Mouse (Mus musculus) forebrain, embryonic 16.5 days (tissue): ENCODE measurements at regions not wholly inside any gene's neighbourhood (a gene's known extent, or its start where the extent isn't known, plus 50 kb on each side); places are given as distances from the start of the nearest gene placed in this dataset.
A peak's percentile ranks its signal among the peaks of the same experiment; 100 is the strongest.

ENCODE experiments used
- ATAC-seq: fragments of 200-750 bp; cut with Nextera tagmentation; 2 replicates; pipeline ENCODE4 v1.8.0; 2017; ENCODE audit warnings: mild to moderate bottlenecking, moderate library complexity
- H3K27ac ChIP-seq: fragments of 300-500 bp; sonication (generic); 2 replicates; pipeline ENCODE4 v1.5.1; 2014; ENCODE audit warnings: low read length, control low read depth
- H3K27me3 ChIP-seq: fragments of 300-500 bp; sonication (generic); replicated peaks from 2 replicates; pipeline ENCODE4 v1.6.1; 2014; ENCODE audit warnings: low read length; ENCODE audit not compliant: control insufficient read depth, insufficient read depth
- H3K36me3 ChIP-seq: fragments of 300-500 bp; sonication (generic); 2 replicates; pipeline ENCODE4 v1.6.1; 2014; ENCODE audit not compliant: control insufficient read depth, insufficient read depth
- H3K4me1 ChIP-seq: fragments of 300-500 bp; sonication (generic); replicated peaks from 2 replicates; pipeline ENCODE4 v1.6.1; 2014; ENCODE audit warnings: low read length; ENCODE audit not compliant: control insufficient read depth, insufficient read depth
- H3K4me2 ChIP-seq: fragments of 300-500 bp; sonication (generic); 2 replicates; pipeline ENCODE4 v1.6.1; 2014; ENCODE audit warnings: mild to moderate bottlenecking, low read length, control low read depth
- H3K4me3 ChIP-seq: fragments of 300-500 bp; sonication (generic); replicated peaks from 2 replicates; pipeline ENCODE4 v1.5.1; 2014; ENCODE audit warnings: mild to moderate bottlenecking, low read length, control low read depth
- H3K9ac ChIP-seq: fragments of 300-500 bp; sonication (generic); replicated peaks from 2 replicates; pipeline ENCODE4 v1.6.1; 2014; ENCODE audit warnings: low read depth, low read length, control low read depth
- H3K9me3 ChIP-seq: fragments of 300-500 bp; sonication (generic); 2 replicates; pipeline ENCODE4 v1.6.1; 2016; ENCODE audit warnings: low read length; ENCODE audit not compliant: control insufficient read depth
- WGBS: fragments of 180-500 bp; shearing (Covaris S2); extraction: QIAGEN DNeasy Blood & Tissue Kit; methylation state at CpG from one replicate; pipeline ENCODE4 v1.1.7; 2014; 5-methylcytosine and 5-hydroxymethylcytosine counted together

- no peaks in the 10 kb centered on the region for H3K27me3 ChIP-seq
- peak overlapping the region; percentile 5; the same call in 1 of the 2 replicates for H3K27ac ChIP-seq
- ATAC-seq, result 0 out of 2 replicates have a peak, but pooled peaks have one; percentile 41
- H3K9me3 ChIP-seq, result no peaks in the 10 kb centered on the region
- H3K4me3 ChIP-seq, result no peak overlapping the region
- H3K9ac ChIP-seq, result no peak overlapping the region
- peaks cover under 1% of the 10 kb centered on the region; the same call in 1 of the 2 replicates for H3K4me1 ChIP-seq
- H3K36me3 ChIP-seq, result no peaks in the 10 kb centered on the region
- H3K4me2 ChIP-seq, result no peak overlapping the region
- WGBS, result 69% methylated on average over 3 of the region's 3 CpGs
Measured at GRCm38 (mm10) chr6:61073267-61073666, 106.9 kb upstream of the Ccser1 start.

GRCm38 (mm10) chr6:61073794-61074193 is 106.3 kb upstream of the Ccser1 start:
- H3K4me2 ChIP-seq, result no peak overlapping the region
- H3K4me3 ChIP-seq, result no peak overlapping the region
- H3K4me1 ChIP-seq, result no peaks in the 10 kb centered on the region
- H3K9ac ChIP-seq, result no peak overlapping the region
- no peaks in the 10 kb centered on the region for H3K9me3 ChIP-seq
- ATAC-seq, result peak; percentile 91
- H3K36me3 ChIP-seq, result no peaks in the 10 kb centered on the region
- no peak overlapping the region; the same call in 1 of the 2 replicates for H3K27ac ChIP-seq
- 35% methylated on average over 2 of the region's 2 CpGs for WGBS
- H3K27me3 ChIP-seq, result no peaks in the 10 kb centered on the region

GRCm38 (mm10) chr6:61074700-61075099 is 105.4 kb upstream of the Ccser1 start:
- H3K9ac ChIP-seq, result no peak overlapping the region
- H3K4me1 ChIP-seq, result no peaks in the 10 kb centered on the region
- no peaks in the 10 kb centered on the region for H3K27me3 ChIP-seq
- no peaks in the 10 kb centered on the region for H3K9me3 ChIP-seq
- no peak for ATAC-seq
- over 99% methylated on average over 3 of the region's 3 CpGs for WGBS
- no peak overlapping the region for H3K4me2 ChIP-seq
- no peak overlapping the region for H3K27ac ChIP-seq
- H3K4me3 ChIP-seq, result no peak overlapping the region
- H3K36me3 ChIP-seq, result no peaks in the 10 kb centered on the region

- ATAC-seq, result no peak
- no peak overlapping the region for H3K9ac ChIP-seq
- WGBS, result 91% methylated on average over 3 of the region's 3 CpGs
- H3K4me1 ChIP-seq, result no peaks in the 10 kb centered on the region
- no peaks in the 10 kb centered on the region for H3K9me3 ChIP-seq
- no peak overlapping the region for H3K4me2 ChIP-seq
- no peaks in the 10 kb centered on the region for H3K36me3 ChIP-seq
- no peak overlapping the region for H3K27ac ChIP-seq
- no peaks in the 10 kb centered on the region for H3K27me3 ChIP-seq
- no peak overlapping the region for H3K4me3 ChIP-seq
Measured at GRCm38 (mm10) chr6:61078559-61078958, 101.6 kb upstream of the Ccser1 start.

GRCm38 (mm10) chr6:61080661-61081060 is 99.5 kb upstream of the Ccser1 start:
- 34% methylated on average over 5 of the region's 5 CpGs for WGBS
- no peak overlapping the region for H3K27ac ChIP-seq
- H3K4me3 ChIP-seq, result no peak overlapping the region
- H3K4me2 ChIP-seq, result no peak overlapping the region
- H3K4me1 ChIP-seq, result no peaks in the 10 kb centered on the region
- no peaks in the 10 kb centered on the region for H3K36me3 ChIP-seq
- no peaks in the 10 kb centered on the region for H3K27me3 ChIP-seq
- H3K9ac ChIP-seq, result no peak overlapping the region
- no peaks in the 10 kb centered on the region for H3K9me3 ChIP-seq
- ATAC-seq, result no peak

GRCm38 (mm10) chr6:61083346-61083745 is 96.8 kb upstream of the Ccser1 start:
- Histone ChIP-seq H3K4me1 (no peaks in the 10 kb centered on the region), H3K4me3 (no peak overlapping the region), H3K27ac (no peak overlapping the region), H3K9ac (no peak overlapping the region), H3K36me3 (no peaks in the 10 kb centered on the region), H3K9me3 (no peaks in the 10 kb centered on the region), H3K4me2 (no peak overlapping the region), H3K27me3 (no peaks in the 10 kb centered on the region)
- ATAC-seq, result no peak
- 54% methylated on average over 3 of the region's 3 CpGs for WGBS

- Histone ChIP-seq H3K9me3 (no peaks in the 10 kb centered on the region), H3K4me3 (no peak overlapping the region), H3K4me1 (peaks cover 7% of the 10 kb centered on the region), H3K27me3 (no peaks in the 10 kb centered on the region), H3K27ac (no peak overlapping the region), H3K4me2 (no peak overlapping the region), H3K36me3 (no peaks in the 10 kb centered on the region), H3K9ac (no peak overlapping the region)
- WGBS, result 40% methylated on average over 9 of the region's 9 CpGs
- ATAC-seq, result peak; percentile 62
Measured at GRCm38 (mm10) chr6:61099348-61099981, 80.7 kb upstream of the Ccser1 start.

- peak; percentile 83 for ATAC-seq
- no peaks in the 10 kb centered on the region for H3K9me3 ChIP-seq
- H3K4me1 ChIP-seq, result peaks cover 7% of the 10 kb centered on the region
- H3K36me3 ChIP-seq, result no peaks in the 10 kb centered on the region
- no peak overlapping the region for H3K4me2 ChIP-seq
- WGBS, result 0% methylated on average over 3 of the region's 3 CpGs
- no peak overlapping the region for H3K4me3 ChIP-seq
- no peaks in the 10 kb centered on the region for H3K27me3 ChIP-seq
- 0 out of 2 replicates have a peak overlapping the region, but pooled peaks have one; percentile 47 for H3K27ac ChIP-seq
- H3K9ac ChIP-seq, result no peak overlapping the region
Measured at GRCm38 (mm10) chr6:61099982-61100365, 80.2 kb upstream of the Ccser1 start.

- no peak overlapping the region for H3K9ac ChIP-seq
- no peak overlapping the region for H3K4me3 ChIP-seq
- no peaks in the 10 kb centered on the region for H3K36me3 ChIP-seq
- no peaks in the 10 kb centered on the region for H3K9me3 ChIP-seq
- no peak overlapping the region for H3K27ac ChIP-seq
- H3K4me1 ChIP-seq, result peaks cover 7% of the 10 kb centered on the region
- ATAC-seq, result peak; percentile 16; the same call in 1 of the 2 replicates
- 12% methylated on average over 6 of the region's 6 CpGs for WGBS
- no peak overlapping the region for H3K4me2 ChIP-seq
- H3K27me3 ChIP-seq, result no peaks in the 10 kb centered on the region
Measured at GRCm38 (mm10) chr6:61101972-61102371, 78.2 kb upstream of the Ccser1 start.
